Mouse (Mus musculus): ENCODE measurements around the gene Ankrd23. TPM values are rescaled to one million over a fixed set of nuclear protein-coding genes. Genes with fewer than 3 reads are reported as not detected.
A peak's percentile ranks its signal among the peaks of the same experiment; 100 is the strongest.

Gene Ankrd23
- total and polyA plus RNA-seq, 3 experiments, result 310 to 397 (median 338) TPM

DNA sequence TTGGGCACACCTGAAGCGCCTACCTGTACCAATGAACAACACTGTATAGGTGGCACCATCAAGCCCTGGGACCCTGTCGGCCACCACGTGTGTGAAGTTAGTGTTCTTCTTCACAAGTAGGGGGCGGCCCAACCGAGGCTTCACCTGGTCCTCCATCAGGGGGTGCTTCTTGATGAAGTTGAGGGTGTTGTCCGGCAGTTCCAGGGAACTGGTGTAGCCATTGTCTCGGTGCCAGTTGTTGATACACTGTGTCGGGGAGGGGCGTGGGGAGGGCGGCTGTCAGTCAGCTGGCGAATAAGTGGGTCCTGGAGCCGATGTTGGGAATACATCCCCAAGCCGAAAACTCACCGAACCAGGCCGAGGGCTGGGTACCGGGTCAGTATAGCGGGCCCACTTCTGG is 15.2 kb upstream of the Ankrd23 start:
- H3K27me3 ChIP-seq (ENCODE audit: control insufficient read depth, insufficient read depth, low read length), result no peaks in the 10 kb centered on the region
- H3K4me3 ChIP-seq, result no peak overlapping the region
- TF ChIP-seq CTCF (IDR thresholded peaks at IDR 0.05) (no peak), POLR2A (IDR thresholded peaks at IDR 0.05; ENCODE audit: insufficient read depth, low read depth, low read length) (no peak), EP300 (IDR thresholded peaks at IDR 0.05; ENCODE audit: insufficient read depth, low read depth, low read length) (no peak)
- DNase-seq, result no peak
- H3K4me1 ChIP-seq (ENCODE audit: control insufficient read depth, insufficient read depth, low read length), result peaks cover 8% of the 10 kb centered on the region
- 82% methylated on average over 17 of the region's 17 CpGs for WGBS
- H3K27ac ChIP-seq, result no peak overlapping the region
- intact Hi-C loops (cut with DNase I), result no loop called here
- H3K36me3 ChIP-seq (ENCODE audit: control insufficient read depth, insufficient read depth, low read length), result no peaks in the 10 kb centered on the region
- no peak overlapping the region for H3K9ac ChIP-seq (ENCODE audit: low read depth, low read length)
- peaks cover 3% of the 10 kb centered on the region; the same call in 1 of the 2 replicates for H3K79me2 ChIP-seq (replicated peaks; ENCODE audit: control insufficient read depth, insufficient read depth, low read length)

DNA sequence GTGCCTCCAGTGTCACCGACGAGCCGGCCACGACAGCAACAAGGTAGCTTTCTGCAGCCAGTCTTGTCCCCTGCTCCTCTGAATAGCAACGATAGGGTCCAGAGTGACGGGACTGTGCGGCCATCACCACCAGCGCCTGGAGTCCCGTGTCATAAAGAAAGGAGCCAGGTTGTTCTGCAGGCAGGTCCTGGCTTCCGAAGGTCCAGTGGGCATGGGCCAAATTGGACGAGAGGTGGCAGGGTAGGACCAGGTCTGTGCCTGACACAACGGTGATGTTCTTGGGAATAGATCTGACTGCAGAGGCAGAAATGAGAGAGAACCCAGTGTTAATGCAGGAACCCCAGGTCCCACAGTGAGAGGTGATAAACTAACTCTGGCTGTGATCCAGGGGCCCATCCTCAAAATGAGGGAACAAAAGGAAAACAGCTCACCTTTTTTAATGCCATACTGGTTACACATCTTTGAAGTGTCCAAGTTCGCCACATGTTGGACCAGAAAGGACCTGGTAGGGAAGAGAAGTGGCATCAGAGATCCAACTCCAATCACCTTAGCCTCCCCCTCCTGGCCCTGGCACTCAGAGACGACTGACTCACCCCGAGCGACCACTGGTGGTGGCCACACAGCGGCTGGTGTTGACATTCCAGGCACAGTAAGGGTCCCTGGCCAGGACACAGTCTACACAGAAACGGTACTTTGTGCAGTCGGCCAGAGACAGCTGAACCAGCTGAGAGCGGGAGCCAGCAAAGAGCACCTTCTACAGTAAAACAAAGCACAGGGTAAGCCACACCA is 13.6 kb upstream of the Ankrd23 start:
- no peak for DNase-seq
- WGBS, result 77% methylated on average over 20 of the region's 20 CpGs
- Histone ChIP-seq H3K27ac (no peak overlapping the region), H3K4me1 (ENCODE audit: control insufficient read depth, insufficient read depth, low read length) (peaks cover 8% of the 10 kb centered on the region), H3K36me3 (ENCODE audit: control insufficient read depth, insufficient read depth, low read length) (no peaks in the 10 kb centered on the region), H3K9ac (ENCODE audit: low read depth, low read length) (no peak overlapping the region), H3K4me3 (no peak overlapping the region), H3K79me2 (replicated peaks; ENCODE audit: control insufficient read depth, insufficient read depth, low read length) (peaks cover 3% of the 10 kb centered on the region; the same call in 1 of the 2 replicates), H3K27me3 (ENCODE audit: control insufficient read depth, insufficient read depth, low read length) (no peaks in the 10 kb centered on the region)
- intact Hi-C loops (cut with DNase I), result no loop called here
- TF ChIP-seq CTCF (IDR thresholded peaks at IDR 0.05) (peak; percentile 32), POLR2A (IDR thresholded peaks at IDR 0.05; ENCODE audit: insufficient read depth, low read depth, low read length) (no peak)

DNA sequence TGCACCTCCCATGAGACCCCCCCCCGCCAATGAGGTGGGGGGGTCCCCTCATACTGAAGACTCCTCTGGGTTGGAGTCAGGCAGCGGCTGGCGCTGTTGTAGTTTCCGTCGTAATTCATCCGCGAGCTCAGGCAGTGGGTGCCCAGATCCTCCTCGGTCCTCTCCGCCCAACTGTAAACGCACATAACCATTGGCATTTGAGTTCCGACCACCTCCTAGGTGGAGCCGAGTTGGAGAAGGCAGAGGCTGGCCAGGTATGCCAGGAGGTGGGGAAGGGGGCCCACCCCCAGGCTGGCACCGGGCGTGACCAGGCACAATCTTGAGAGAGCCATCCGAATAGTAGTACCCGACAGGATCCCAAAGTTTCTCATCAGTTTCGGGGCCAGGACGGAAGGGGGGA is 12.8 kb upstream of the Ankrd23 start:
- no peak overlapping the region for H3K9ac ChIP-seq (ENCODE audit: low read depth, low read length)
- WGBS, result 84% methylated on average over 18 of the region's 18 CpGs

DNA sequence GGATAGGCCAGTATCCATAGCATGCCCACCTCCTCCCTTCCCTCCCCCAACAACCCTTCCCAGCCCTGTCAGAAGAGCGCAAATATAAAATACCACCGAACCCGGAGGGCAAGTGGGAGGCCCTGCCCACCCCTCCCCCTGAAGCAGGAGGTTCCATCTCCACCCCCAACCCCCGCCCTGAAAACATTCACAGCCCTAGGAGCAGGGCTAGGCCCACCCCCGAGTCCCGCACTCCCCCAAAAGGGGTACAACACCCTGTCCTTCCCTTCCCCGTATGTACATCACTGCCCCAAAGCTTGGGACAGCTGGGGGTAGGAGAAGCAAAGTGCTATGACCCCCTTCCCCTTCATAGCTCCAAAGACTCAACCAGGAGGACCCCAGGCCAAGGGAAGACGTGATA is 12.1 kb upstream of the Ankrd23 start:
- Histone ChIP-seq H3K9ac (ENCODE audit: low read depth, low read length) (no peak overlapping the region), H3K27me3 (ENCODE audit: control insufficient read depth, insufficient read depth, low read length) (no peaks in the 10 kb centered on the region), H3K4me3 (no peak overlapping the region), H3K27ac (peak overlapping the region; percentile 75), H3K79me2 (replicated peaks; ENCODE audit: control insufficient read depth, insufficient read depth, low read length) (peaks cover 3% of the 10 kb centered on the region; the same call in 1 of the 2 replicates), H3K36me3 (ENCODE audit: control insufficient read depth, insufficient read depth, low read length) (no peaks in the 10 kb centered on the region), H3K4me1 (ENCODE audit: control insufficient read depth, insufficient read depth, low read length) (peaks cover 3% of the 10 kb centered on the region)
- no peak for TF ChIP-seq EP300 (IDR thresholded peaks at IDR 0.05; ENCODE audit: insufficient read depth, low read depth, low read length)
- TF ChIP-seq POLR2A (IDR thresholded peaks at IDR 0.05; ENCODE audit: insufficient read depth, low read depth, low read length), result no peak
- no peak for TF ChIP-seq CTCF (IDR thresholded peaks at IDR 0.05)
- no peak for DNase-seq
- intact Hi-C loops (cut with DNase I), result no loop called here
- 65% methylated on average over 8 of the region's 8 CpGs for WGBS

More for the DNA sequence above, 12.8 kb upstream of the Ankrd23 start:
- Histone ChIP-seq H3K36me3 (ENCODE audit: control insufficient read depth, insufficient read depth, low read length) (no peaks in the 10 kb centered on the region), H3K27ac (no peak overlapping the region), H3K27me3 (ENCODE audit: control insufficient read depth, insufficient read depth, low read length) (no peaks in the 10 kb centered on the region), H3K79me2 (replicated peaks; ENCODE audit: control insufficient read depth, insufficient read depth, low read length) (peaks cover 3% of the 10 kb centered on the region; the same call in 1 of the 2 replicates), H3K4me3 (no peak overlapping the region), H3K4me1 (ENCODE audit: control insufficient read depth, insufficient read depth, low read length) (peaks cover 3% of the 10 kb centered on the region)
- no peak for DNase-seq
- intact Hi-C loops (cut with DNase I), result no loop called here
- TF ChIP-seq CTCF (IDR thresholded peaks at IDR 0.05) (no peak), POLR2A (IDR thresholded peaks at IDR 0.05; ENCODE audit: insufficient read depth, low read depth, low read length) (no peak), EP300 (IDR thresholded peaks at IDR 0.05; ENCODE audit: insufficient read depth, low read depth, low read length) (no peak)

- 24% methylated on average over 9 of the region's 9 CpGs for WGBS
- no peak for TF ChIP-seq EP300 (IDR thresholded peaks at IDR 0.05; ENCODE audit: insufficient read depth, low read depth, low read length)
- no peak for TF ChIP-seq POLR2A (IDR thresholded peaks at IDR 0.05; ENCODE audit: insufficient read depth, low read depth, low read length)
- no peak for TF ChIP-seq CTCF (IDR thresholded peaks at IDR 0.05)
- no peaks in the 10 kb centered on the region for H3K36me3 ChIP-seq (ENCODE audit: control insufficient read depth, insufficient read depth, low read length)
- no peak overlapping the region for H3K9ac ChIP-seq (ENCODE audit: low read depth, low read length)
- H3K4me1 ChIP-seq (ENCODE audit: control insufficient read depth, insufficient read depth, low read length), result peaks cover 3% of the 10 kb centered on the region
- peak; percentile 66 to 70 for DNase-seq
- H3K4me3 ChIP-seq, result no peak overlapping the region
- peak overlapping the region; percentile 75 for H3K27ac ChIP-seq
- no peaks in the 10 kb centered on the region for H3K79me2 ChIP-seq (replicated peaks; ENCODE audit: control insufficient read depth, insufficient read depth, low read length)
- intact Hi-C loops (cut with DNase I), result loop anchor here (1.0 kb wide), 3 partner anchors 87 to 136 kb away; no protein-coding TSS in a partner anchor
- no peaks in the 10 kb centered on the region for H3K27me3 ChIP-seq (ENCODE audit: control insufficient read depth, insufficient read depth, low read length)
These were observed 11.4 kb upstream of the Ankrd23 start for GRCm38 (mm10) chr1:36547981-36548598.
